Mouse (Mus musculus): ENCODE measurements around the gene Arhgap28.
"Not testable (repeated sequence)": the region's sequence is repeated elsewhere in the genome, so short reads cannot be mapped to it uniquely, and the experiment has no call there.

Gene Arhgap28

GRCm38 (mm10) chr17:67877599-67877998, 126.3 kb downstream of the Arhgap28 start:
- DNase-seq (ENCODE audit: low spot score): no peak

GRCm38 (mm10) chr17:67869731-67870601, 134.0 kb downstream of the Arhgap28 start:
- DNase-seq (ENCODE audit: low spot score): peak; percentile 77

- no peak for DNase-seq (ENCODE audit: low spot score)
These were observed 137.2 kb downstream of the Arhgap28 start for GRCm38 (mm10) chr17:67866541-67867241.

GRCm38 (mm10) chr17:67866026-67866425, 137.9 kb downstream of the Arhgap28 start:
- DNase-seq (ENCODE audit: low spot score): peak; percentile 24

GRCm38 (mm10) chr17:67864912-67865311, 139.0 kb downstream of the Arhgap28 start:
- DNase-seq (ENCODE audit: low spot score): no peak

GRCm38 (mm10) chr17:67864363-67864762, 139.6 kb downstream of the Arhgap28 start:
- no peak for DNase-seq (ENCODE audit: low spot score)

- peak; percentile 55 for DNase-seq (ENCODE audit: low spot score)
These were observed 142.0 kb downstream of the Arhgap28 start for GRCm38 (mm10) chr17:67861744-67862535.

- no peak for DNase-seq (ENCODE audit: low spot score)
These were observed 142.8 kb downstream of the Arhgap28 start for GRCm38 (mm10) chr17:67861080-67861630.

- not testable (repeated sequence) for DNase-seq (ENCODE audit: low spot score)
These were observed 162.4 kb downstream of the Arhgap28 start for GRCm38 (mm10) chr17:67841494-67841893.

- DNase-seq (ENCODE audit: low spot score): no peak
These were observed 165.0 kb downstream of the Arhgap28 start for GRCm38 (mm10) chr17:67838948-67839347.

- DNase-seq (ENCODE audit: low spot score): peak; percentile 59
These were observed 166.4 kb downstream of the Arhgap28 start for GRCm38 (mm10) chr17:67837351-67838090.

GRCm38 (mm10) chr17:67836146-67836895, 167.6 kb downstream of the Arhgap28 start:
- DNase-seq (ENCODE audit: low spot score): no peak

- no peak for DNase-seq (ENCODE audit: low spot score)
These were observed 176.5 kb downstream of the Arhgap28 start for GRCm38 (mm10) chr17:67827431-67827830.

GRCm38 (mm10) chr17:67816916-67817315, 187.0 kb downstream of the Arhgap28 start:
- no peak for DNase-seq (ENCODE audit: low spot score)

GRCm38 (mm10) chr17:67815720-67816119, 188.2 kb downstream of the Arhgap28 start:
- DNase-seq (ENCODE audit: low spot score): no peak

GRCm38 (mm10) chr17:67813666-67814065, 190.3 kb downstream of the Arhgap28 start:
- DNase-seq (ENCODE audit: low spot score): no peak

GRCm38 (mm10) chr17:67809171-67809570, 194.7 kb downstream of the Arhgap28 start:
- no peak for DNase-seq (ENCODE audit: low spot score)

Measured in urinary bladder, postnatal 14 days (tissue).